Mouse (Mus musculus) ES-Bruce4 (cell line): ENCODE results near the gene 4930512M02Rik. TPM values are rescaled to one million over a fixed set of nuclear protein-coding genes. Genes with fewer than 3 reads are reported as not detected.

ENCODE experiments used
- H3K27ac ChIP-seq: 2 replicates; pipeline ENCODE4 v1.5.1; 2012; ENCODE audit warnings: low read length, inconsistent platforms; ENCODE audit not compliant: insufficient read depth
- H3K27me3 ChIP-seq: 2 replicates; pipeline ENCODE4 v1.6.1; 2012; ENCODE audit warnings: mild to moderate bottlenecking, low read length, inconsistent platforms; ENCODE audit not compliant: control insufficient read depth, poor library complexity, insufficient read depth, severe bottlenecking
- H3K36me3 ChIP-seq: 2 replicates; pipeline ENCODE4 v1.6.1; 2012; ENCODE audit warnings: inconsistent platforms, mild to moderate bottlenecking, low read length, moderate library complexity; ENCODE audit not compliant: control insufficient read depth, poor library complexity, insufficient read depth, severe bottlenecking
- H3K4me1 ChIP-seq: one replicate; pipeline ENCODE4 v1.8.1; 2011; ENCODE audit warnings: low read length; ENCODE audit not compliant: control insufficient read depth, insufficient read depth
- H3K4me3 ChIP-seq: 2 replicates; pipeline ENCODE4 v1.5.1; 2011; ENCODE audit warnings: low read depth, mild to moderate bottlenecking, low read length
- H3K9ac ChIP-seq: 2 replicates; pipeline ENCODE4 v1.6.1; 2012; ENCODE audit warnings: low read depth, mild to moderate bottlenecking, inconsistent platforms; ENCODE audit not compliant: poor library complexity, severe bottlenecking
- H3K9me3 ChIP-seq: replicated peaks from 2 replicates; pipeline ENCODE4 v1.6.1; 2012; ENCODE audit warnings: mild to moderate bottlenecking, low read length, inconsistent platforms; ENCODE audit not compliant: control insufficient read depth, poor library complexity, insufficient read depth, severe bottlenecking
- CTCF ChIP-seq: IDR thresholded peaks from one replicate; pipeline ENCODE4 v1.8.1; 2011; ENCODE audit warnings: low read depth, low read length
- EP300 ChIP-seq: IDR thresholded peaks from 2 replicates; pipeline ENCODE4 v1.6.1; 2011; ENCODE audit warnings: low read depth, low read length; ENCODE audit not compliant: insufficient read depth
- POLR2A ChIP-seq: IDR thresholded peaks from one replicate; pipeline ENCODE4 v1.8.1; 2011; ENCODE audit warnings: low read length; ENCODE audit not compliant: insufficient read depth
- polyA plus RNA-seq: library from polyadenylated mRNA; stranded (reverse); fragments of >200 nt; gene quantifications from 2 replicates; pipeline ENCODE4 v1.2.4, GENCODE M21; 2011; ENCODE audit warnings: low read depth; ENCODE audit not compliant: missing spikeins, insufficient read depth, insufficient read length

Gene 4930512M02Rik
- polyA plus RNA-seq, 1 experiment, result not detected

DNA sequence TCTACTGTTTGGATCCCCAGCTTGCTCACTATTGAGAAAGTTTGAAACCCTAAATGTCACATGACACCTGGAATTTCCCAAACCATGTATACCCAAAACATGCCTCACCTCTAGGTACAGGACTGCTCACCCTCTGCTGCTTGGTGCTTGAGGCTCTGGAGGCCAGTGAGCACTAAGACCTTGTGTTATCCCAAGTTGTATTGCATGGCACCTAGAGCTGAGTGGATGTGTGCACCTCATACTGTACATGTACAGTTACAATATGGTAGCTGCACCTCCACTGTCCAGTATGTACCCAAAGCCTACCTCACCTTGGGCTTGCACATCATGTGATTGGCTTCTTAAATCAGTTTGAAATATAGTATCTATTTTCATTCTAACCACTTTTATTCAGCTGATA lies 16.7 kb upstream of the 4930512M02Rik start:
- no peaks in the 10 kb centered on the region; the same call in 1 of the 2 replicates for H3K9me3 ChIP-seq
- H3K36me3 ChIP-seq, result no peaks in the 10 kb centered on the region
- no peak for TF ChIP-seq EP300
- no peak for TF ChIP-seq POLR2A
- no peak for TF ChIP-seq CTCF
- no peak overlapping the region for H3K9ac ChIP-seq
- no peak overlapping the region for H3K4me3 ChIP-seq
- no peak overlapping the region for H3K27ac ChIP-seq
- H3K4me1 ChIP-seq, result no peaks in the 10 kb centered on the region
- H3K27me3 ChIP-seq, result no peaks in the 10 kb centered on the region

DNA sequence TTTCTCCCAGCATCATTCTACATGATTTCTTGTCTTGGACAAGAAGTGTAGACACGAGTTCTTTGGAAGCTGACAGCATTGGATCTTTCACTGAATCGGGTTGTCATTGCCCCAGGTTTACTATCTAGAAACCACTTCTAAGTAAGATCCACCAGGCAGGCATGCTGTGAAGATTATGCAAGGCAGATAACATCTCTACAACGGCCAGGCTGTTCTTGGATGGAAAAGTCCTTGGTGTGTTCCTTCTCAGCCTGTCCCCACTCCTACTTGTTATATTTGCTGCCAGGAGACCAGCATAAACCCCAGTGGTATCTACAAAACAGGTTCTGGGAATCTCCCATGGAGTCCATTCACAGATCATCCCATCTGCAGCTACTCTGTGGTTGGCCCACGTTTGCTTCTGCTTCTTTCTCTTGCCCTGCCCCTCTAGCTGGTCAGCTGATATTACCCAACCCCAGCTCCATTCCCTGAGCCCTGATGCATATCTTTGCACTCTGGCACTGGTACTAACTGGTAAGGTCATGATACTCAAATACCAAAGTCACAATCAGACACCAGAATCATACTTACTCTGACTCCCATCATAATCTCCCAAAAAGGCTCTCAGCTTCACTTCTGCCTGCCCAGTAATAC lies 3.4 kb downstream of the 4930512M02Rik start:
- Histone ChIP-seq H3K36me3 (no peaks in the 10 kb centered on the region), H3K27me3 (no peaks in the 10 kb centered on the region), H3K4me1 (no peaks in the 10 kb centered on the region), H3K4me3 (no peak overlapping the region), H3K9ac (no peak overlapping the region), H3K27ac (no peak overlapping the region), H3K9me3 (peaks cover 6% of the 10 kb centered on the region)
- no peak for TF ChIP-seq CTCF
- no peak for TF ChIP-seq POLR2A
- no peak for TF ChIP-seq EP300

DNA sequence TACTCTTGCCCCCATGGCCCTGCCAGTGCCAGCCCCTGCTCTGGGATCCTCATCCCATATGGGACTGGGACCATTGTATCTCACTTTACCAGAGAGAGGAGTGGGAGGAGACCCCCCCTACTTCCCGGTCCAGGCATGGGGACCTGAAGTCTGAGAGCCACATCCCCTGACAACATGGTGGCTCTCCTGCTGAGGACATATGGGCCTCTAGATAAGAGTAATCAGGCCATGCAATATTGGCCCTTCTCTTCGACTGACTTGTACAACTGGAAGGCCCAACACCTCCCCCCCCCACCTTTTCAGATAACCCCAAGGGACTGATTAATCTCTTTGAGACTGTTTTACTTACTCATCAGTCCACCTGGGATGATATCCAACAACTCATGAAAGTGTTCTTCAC lies 18.4 kb downstream of the 4930512M02Rik start:
- H3K36me3 ChIP-seq, result no peaks in the 10 kb centered on the region
- no peak overlapping the region for H3K27ac ChIP-seq
- no peak overlapping the region for H3K9ac ChIP-seq
- no peak for TF ChIP-seq POLR2A
- H3K4me3 ChIP-seq, result no peak overlapping the region
- no peaks in the 10 kb centered on the region; the same call in 1 of the 2 replicates for H3K27me3 ChIP-seq
- no peaks in the 10 kb centered on the region for H3K4me1 ChIP-seq
- H3K9me3 ChIP-seq, result peaks cover 23% of the 10 kb centered on the region

DNA sequence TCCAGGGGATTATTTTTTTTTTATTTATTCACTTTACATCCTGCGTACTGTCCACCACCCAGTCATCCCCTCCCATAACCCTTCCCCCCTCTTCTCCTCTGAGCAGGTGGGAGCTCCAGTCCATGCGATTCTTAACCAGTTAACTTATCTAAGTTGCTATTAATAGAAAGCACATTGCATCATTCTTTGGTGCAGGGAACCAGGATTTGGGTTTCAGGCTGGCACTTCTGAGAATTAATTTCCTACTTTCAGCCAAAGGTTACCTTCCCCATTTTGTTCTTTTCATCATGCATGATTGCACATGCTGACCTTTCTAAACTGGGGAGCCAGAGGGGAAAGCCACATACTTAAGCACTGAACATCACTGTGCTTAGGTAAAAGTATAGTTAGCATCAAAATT lies 40.3 kb downstream of the 4930512M02Rik start:
- Histone ChIP-seq H3K4me1 (no peaks in the 10 kb centered on the region), H3K27ac (no peak overlapping the region), H3K4me3 (no peak overlapping the region), H3K9me3 (no peaks in the 10 kb centered on the region), H3K27me3 (no peaks in the 10 kb centered on the region), H3K9ac (no peak overlapping the region), H3K36me3 (no peaks in the 10 kb centered on the region)
- TF ChIP-seq CTCF (no peak), POLR2A (no peak), EP300 (no peak)

DNA sequence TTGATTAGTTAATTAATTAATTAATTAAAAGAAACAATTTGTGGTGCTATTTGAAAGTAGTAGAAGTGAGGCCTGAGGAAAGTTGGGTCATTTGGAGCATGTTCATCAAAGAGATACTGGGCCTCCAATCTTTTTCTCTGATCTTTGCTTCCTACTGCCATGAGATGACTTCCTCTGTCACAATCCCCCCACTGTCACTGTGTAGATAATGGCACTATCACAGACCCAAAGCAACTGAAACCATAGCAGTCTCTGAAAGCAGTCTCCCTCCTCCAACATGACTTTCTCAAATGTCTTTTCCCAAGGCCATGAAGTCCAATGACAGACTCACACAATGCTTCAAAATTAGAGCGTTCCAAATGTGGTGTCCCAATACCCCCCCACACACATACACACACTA lies 41.2 kb downstream of the 4930512M02Rik start:
- Histone ChIP-seq H3K4me1 (no peaks in the 10 kb centered on the region), H3K27me3 (no peaks in the 10 kb centered on the region), H3K36me3 (no peaks in the 10 kb centered on the region), H3K9ac (no peak overlapping the region), H3K27ac (no peak overlapping the region), H3K4me3 (no peak overlapping the region), H3K9me3 (no peaks in the 10 kb centered on the region)
- TF ChIP-seq POLR2A (no peak), EP300 (no peak), CTCF (no peak)

DNA sequence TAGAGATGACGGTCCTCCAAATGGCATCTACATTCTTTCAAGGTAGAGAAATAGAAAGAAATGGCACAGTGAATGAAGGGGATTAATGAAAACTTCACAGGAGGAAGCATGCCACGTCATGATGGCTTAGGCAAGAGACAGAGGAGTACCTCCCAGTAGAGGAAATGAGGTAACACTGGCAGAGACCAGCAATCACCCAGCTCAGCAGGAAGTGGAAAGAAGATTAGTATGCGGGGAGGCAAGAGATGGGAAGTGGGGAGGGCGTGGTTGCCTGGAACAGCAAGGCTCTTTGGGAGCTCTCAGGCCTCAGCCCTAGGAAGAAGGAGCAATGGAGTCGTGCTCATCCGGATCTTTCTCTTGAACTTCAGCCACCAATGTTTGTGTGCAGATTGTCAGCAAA lies 53.9 kb downstream of the 4930512M02Rik start:
- Histone ChIP-seq H3K9me3 (no peaks in the 10 kb centered on the region), H3K9ac (no peak overlapping the region), H3K27me3 (no peaks in the 10 kb centered on the region), H3K36me3 (no peaks in the 10 kb centered on the region), H3K27ac (no peak overlapping the region), H3K4me3 (no peak overlapping the region), H3K4me1 (no peaks in the 10 kb centered on the region)
- TF ChIP-seq CTCF (no peak), EP300 (no peak), POLR2A (no peak)
